Mouse (Mus musculus) brain, adult 2 months (tissue): Measurements from ENCODE around the gene Aph1a.
"Not testable (repeated sequence)": the region's sequence is repeated elsewhere in the genome, so short reads cannot be mapped to it uniquely, and the experiment has no call there.

ENCODE experiments used
- DNase-seq: peaks from one replicate; pipeline ENCODE4 v3.0.0; 2011; ENCODE audit warnings: low read depth, low spot score

Aph1a gene

GRCm38 (mm10) chr3:95887596-95887995, 6.2 kb upstream of the Aph1a start:
- no peak for DNase-seq

- no peak for DNase-seq
Measured at GRCm38 (mm10) chr3:95889664-95890063, 4.1 kb upstream of the Aph1a start.

- no peak for DNase-seq
Measured at GRCm38 (mm10) chr3:95891211-95892065, 2.3 kb upstream of the Aph1a start, which contains the start of gene BC028528. Gene BC028528 (minus strand): TSS chr3:95892005.

DNA sequence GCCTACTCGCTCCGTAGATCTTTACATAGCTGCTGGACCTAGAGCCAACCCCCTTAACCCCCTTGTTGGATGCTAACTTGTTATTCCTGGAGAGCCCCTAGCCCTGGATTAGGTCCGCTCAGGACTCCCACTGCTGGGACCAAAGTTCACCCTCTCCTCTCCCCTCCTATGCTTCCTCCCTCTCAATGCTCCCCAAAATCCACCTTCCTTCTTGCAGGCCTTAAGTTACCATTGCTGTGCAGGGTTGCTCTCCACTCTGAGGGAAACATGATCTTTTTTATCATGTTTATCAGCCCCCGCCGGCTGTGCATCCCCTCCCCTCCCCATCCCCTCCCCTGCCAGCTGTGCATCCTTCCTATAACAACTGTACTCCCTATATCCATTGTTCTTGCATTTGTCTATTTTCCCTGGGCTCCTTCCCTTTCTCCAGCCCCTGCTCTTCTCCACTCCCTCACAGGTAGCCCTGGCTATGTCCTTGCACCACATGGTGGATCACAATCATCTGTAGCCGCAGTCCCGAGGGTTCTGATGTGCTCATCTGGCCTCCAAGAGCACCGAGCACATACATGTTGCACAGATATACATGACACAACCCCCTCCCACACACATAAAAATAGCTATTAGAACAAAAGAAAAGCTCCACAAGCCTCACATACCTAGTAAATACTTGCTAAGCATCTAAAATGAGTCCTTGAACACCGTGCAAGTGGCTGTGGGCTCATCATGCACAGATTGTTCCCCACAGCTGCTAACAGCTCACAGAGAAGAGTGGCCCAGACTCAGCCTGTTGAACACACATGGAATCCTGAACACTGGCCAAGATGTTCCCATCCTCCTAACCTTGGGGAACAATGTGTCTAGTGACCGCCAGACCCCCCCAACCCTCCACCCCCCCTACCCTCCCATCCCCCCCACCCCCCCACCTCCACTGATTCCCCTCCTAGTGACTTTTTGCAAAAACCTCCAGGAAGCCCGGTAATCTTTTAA, 1.4 kb upstream of the Aph1a start:
- DNase-seq: no peak

GRCm38 (mm10) chr3:95893126-95893525, 643 bp upstream of the Aph1a start:
- no peak for DNase-seq

DNA sequence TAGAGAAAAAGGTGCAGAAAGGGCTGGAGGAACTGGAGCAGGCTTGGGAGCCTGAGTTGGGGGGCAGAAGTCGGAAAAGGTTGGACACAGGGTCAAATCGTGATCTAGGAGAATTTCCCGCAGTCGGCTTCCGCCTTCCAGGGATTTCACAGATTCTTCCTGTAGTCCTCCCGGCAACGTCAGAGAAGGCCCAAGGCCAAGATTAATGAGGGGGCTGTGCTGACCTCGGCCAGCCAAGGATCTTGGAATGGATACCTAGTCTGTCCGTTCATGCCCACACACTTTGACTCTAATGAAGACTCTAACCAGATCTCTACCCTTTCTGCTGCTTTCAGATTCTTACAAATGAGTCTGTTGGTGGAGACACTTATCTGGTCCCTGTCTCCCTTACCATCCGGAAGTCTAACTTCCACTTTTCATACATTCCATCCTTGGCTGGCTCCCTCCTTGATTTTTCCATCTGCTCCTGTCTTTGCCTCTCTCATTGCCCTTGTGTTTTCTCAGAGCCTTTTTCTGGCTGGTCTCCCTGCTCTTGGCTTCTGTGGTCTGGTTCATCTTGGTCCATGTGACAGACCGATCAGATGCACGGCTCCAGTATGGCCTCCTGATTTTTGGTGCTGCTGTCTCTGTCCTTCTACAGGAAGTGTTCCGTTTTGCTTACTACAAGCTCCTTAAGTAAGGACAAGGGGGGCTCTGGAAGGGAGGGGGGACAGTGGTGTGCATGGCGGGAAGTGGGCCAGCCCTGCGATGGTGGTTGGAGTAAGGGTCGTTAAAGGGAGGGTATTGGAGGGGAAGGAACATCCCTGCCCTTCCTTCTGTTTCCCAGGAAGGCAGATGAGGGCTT, 770 bp downstream of the Aph1a start:
- peak; percentile 68 for DNase-seq

DNA sequence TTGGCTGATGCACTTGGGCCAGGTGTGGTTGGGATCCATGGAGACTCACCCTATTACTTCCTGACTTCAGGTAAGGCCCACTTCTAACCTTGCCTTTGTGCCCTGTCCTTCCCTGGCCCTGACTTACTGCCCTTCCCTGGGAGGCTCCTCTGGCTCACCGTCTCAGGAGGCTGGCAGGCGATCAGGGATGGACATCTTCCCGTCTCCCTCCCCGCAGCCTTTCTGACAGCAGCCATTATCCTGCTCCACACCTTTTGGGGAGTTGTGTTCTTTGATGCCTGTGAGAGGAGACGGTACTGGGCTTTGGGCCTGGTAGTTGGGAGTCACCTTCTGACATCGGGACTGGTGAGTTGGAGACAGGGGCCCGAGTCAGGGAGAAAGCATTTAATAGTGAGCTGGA, 1.7 kb downstream of the Aph1a start:
- DNase-seq: not testable (repeated sequence)

- DNase-seq: no peak
Measured at GRCm38 (mm10) chr3:95899800-95900524, 6.2 kb downstream of the Aph1a start.

DNA sequence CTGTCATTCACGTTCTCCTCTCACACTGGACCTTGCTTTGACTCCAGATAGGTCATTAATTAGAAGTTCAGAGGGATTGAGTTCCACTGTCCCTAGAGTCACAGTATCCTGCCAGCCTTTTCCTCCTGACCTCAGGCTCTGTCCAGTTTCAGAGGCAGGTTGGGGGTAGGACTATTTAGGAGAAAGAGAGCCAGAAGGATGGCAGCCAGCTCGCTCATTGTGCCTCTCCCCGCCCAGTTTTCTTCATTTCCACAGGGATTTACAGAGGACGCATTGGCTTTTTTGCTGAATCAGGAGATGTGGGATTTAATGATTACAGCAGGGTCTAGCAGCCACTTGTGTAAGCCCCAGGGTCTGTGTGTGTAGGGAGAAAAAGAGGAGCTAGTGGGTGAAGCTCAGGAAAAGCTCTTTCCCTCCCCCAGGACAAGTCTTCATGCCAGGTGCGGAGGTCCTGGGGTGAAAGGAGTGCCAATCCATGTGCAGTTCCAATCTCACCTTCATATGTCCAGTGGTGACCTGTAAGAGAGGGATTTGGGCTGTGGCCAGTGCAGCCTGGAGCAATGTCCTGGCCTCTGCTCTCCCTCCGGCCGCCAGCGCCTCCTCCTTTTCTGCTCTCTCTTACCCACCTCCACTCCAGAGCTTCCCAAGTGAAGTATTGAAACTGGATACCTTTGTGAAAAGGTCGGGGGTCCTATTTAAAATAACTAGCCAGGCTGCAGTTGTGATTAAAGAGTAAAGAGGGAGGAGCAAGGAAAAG, 8.0 kb downstream of the Aph1a start:
- no peak for DNase-seq

DNA sequence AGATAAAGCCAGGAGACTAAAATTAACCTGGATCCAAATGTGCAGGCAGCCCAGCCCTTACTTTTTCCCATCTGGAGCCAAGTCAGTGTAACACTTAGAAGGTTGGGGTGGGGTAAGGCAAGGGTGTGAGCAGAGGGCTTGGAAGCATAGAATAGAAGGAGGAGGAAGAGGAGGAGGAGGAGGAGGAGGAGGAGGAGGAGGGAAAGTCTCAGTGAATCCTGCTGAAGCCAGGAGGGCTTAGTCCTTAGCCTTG, 8.5 kb downstream of the Aph1a start:
- no peak for DNase-seq

- peak; percentile 69 for DNase-seq
Measured at GRCm38 (mm10) chr3:95902643-95903042, 8.9 kb downstream of the Aph1a start.

DNA sequence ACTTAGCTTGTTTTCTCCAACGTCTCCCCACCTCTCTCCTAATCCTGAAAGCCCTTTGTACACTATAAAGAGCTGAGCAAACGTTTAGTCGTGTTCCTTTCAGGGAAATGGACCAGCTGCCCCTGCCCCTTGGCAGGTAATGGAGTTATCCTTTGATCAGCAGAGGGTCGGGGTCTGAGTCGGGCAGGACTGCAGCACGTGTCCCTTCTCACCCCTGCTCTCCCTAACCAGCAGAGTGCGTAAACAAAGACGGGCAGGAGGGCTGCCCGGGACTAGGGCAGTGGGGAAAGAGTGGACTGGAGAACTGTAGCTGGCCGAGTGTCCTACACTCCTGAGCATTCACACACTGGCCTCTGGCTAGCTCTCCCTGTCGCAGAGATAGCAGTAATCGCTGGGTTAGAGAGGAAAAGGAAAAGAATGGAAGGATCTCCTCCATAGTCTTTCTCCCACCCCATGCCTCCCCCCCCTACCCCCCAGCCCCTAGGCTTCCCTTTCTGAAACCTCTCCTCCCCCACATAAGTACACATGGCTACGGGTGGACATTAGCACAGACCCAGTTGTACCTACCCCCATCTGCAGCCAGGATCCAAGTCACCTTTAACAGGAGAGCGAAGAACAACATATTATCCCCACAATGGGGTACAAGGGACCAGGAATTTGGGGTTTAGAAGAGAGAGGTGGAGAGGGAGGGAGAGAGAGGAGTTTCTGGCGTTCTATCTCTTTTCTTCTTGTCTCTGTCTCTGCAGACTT, 10.2 kb downstream of the Aph1a start:
- no peak for DNase-seq

DNA sequence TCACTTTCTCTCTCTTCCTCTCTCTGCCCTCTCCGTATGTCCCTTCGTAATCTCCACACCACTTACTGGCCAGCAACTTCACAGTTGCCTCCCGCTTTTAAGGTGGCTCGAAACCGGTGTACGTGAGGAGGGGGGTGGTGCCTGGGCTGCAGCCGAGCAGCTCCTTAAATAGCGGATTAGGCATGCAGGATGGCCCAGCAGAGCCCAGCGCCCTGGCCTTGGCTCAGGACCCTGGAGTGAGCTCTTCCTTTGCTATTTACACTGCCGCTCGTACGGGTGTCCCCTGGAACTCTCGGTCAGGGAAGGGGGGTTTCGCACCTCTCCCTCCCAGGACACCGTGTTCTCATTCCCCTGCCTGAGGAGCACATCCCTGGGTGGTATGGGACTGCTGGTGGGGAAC, 10.8 kb downstream of the Aph1a start, which contains the start of gene Car14:
TSS of gene Car14 (minus strand) at position 124 of the 400 bp plus-strand sequence.
- peak; percentile 32 for DNase-seq

DNA sequence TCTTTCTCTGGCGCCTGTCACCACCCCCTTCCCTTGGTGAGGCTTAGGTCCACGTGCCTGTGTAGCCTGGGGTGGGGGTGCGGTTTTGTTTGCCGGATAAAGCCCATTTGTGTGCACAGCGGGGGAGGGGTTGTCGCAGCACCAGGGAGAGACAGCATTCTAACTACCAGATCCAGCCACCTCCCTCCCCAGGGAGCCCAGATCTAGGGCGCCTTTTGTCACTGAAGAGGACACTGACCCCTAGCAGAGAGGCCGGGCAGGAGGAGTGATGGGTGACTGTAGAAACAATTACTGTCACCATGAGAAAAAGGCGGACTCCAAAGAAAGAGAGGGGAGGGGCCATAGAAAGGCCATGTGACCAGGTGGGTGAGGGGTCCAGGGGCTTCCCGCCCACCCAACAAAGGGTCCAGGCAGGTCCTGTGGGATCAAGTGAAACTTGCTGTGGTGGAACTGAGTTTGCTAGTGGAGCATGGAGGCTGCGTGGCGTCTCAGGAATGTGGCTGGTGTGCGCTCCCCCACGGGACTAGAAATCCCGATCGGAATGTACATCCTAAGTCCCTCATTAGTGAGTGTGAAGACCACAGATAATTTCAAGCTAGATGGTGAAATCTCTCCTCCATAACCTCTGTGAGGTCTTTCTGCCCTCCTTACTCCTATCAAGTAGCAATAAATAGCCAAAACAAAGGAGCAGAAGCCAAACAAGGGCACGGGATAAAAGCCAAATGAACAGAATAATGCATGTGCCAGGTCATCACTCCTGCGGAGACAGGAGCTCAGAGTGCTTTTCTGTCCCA, 11.6 kb downstream of the Aph1a start:
- DNase-seq: peak; percentile 94

- peak; percentile 74 for DNase-seq
Measured at GRCm38 (mm10) chr3:95905940-95906492, 12.2 kb downstream of the Aph1a start.

DNA sequence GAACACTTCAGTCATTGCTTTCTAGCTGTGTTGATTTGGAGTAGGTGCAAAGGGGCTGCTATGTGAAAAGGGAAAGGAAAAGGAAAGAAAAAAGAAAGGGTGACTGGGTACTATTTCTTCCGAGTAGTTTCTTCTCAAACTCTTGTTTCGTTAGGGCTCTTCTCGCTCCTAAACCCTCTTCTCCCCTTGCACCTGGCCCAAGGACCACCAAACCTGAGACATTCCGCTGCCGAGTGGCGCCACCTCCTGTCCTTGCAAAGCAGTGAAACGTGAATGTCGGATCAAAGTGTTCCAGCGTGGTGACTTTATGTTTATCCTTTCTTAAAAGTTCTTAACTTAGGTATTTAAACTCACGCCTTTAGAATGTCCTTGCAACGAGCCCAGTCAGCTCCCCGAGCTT, 13.1 kb downstream of the Aph1a start:
- peak; percentile 57 for DNase-seq

DNA sequence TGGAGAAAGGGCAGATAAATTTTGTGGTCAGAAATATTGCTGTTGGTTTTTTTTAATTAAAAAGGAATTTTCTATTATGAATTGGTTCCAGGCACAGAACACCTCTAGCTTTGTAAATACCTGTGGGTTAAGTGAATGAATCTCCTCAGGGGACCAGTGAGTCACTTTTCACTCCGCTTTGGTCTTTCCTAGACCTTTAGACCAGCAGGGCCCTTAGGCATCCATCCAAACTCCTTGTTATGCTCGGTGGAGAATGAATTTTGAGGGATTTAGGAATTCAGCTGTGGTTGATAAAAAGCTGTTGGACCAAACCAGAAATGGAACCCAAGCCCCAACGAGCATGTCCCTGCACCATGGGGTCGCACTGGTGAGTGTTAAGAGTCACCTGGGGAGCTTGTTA, 13.8 kb downstream of the Aph1a start:
- DNase-seq: no peak

GRCm38 (mm10) chr3:95914706-95915105, 20.9 kb downstream of the Aph1a start:
- DNase-seq: no peak
